Mouse (Mus musculus): ENCODE data around the gene Gamt.

DNA sequence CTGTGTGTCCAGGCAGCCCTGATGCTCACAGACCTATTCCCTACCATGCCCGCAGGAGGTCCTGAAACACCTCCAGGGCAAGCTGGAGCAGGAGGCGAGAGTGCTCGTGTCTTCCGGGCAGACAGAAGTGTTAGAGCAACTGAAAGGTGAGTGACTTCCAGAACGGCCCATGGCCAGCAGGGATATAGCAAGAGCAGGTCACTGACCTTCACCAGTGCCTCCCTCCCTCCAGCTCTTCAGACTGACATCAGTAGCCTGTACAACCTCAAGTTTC lies 41.2 kb upstream of the Gamt start:
- TF ChIP-seq CTCF (IDR thresholded peaks at IDR 0.05; ENCODE audit: extremely low read depth, insufficient read depth, insufficient read length, insufficient replicate concordance) (no peak), POLR2A (IDR thresholded peaks at IDR 0.05; ENCODE audit: low read depth, low read length) (no peak)

Data from spleen, adult 2 months (tissue).